Mouse (Mus musculus) 416B (cell line): ENCODE results near the gene Kmt5c.

Experiments used
- DNase-seq: peaks from one replicate; pipeline ENCODE4 v3.0.0; 2011; ENCODE audit warnings: low read depth

The Kmt5c gene

GRCm38 (mm10) chr7:4739544-4740275 lies at the start of gene Kmt5c:
Kmt5c (plus strand) TSS chr7:4740115.
- peak; percentile 100 for DNase-seq

- no peak for DNase-seq
These were observed 49.5 kb upstream of the Kmt5c start, which contains the start of gene Brsk1 for GRCm38 (mm10) chr7:4690387-4690786. Brsk1 (plus strand) TSS chr7:4690604.

GRCm38 (mm10) chr7:4690951-4691653 lies 48.8 kb upstream of the Kmt5c start:
- no peak for DNase-seq

- DNase-seq, result no peak
These were observed 46.9 kb upstream of the Kmt5c start for GRCm38 (mm10) chr7:4693004-4693403.

GRCm38 (mm10) chr7:4702334-4702733 lies 37.6 kb upstream of the Kmt5c start:
- DNase-seq, result no peak

- no peak for DNase-seq
These were observed 36.7 kb upstream of the Kmt5c start for GRCm38 (mm10) chr7:4703195-4703594.

- DNase-seq, result peak; percentile 39
These were observed 34.8 kb upstream of the Kmt5c start for GRCm38 (mm10) chr7:4705098-4705497.

GRCm38 (mm10) chr7:4712594-4712993 lies 27.3 kb upstream of the Kmt5c start:
- peak; percentile 55 for DNase-seq

- DNase-seq, result no peak
These were observed 23.0 kb upstream of the Kmt5c start for GRCm38 (mm10) chr7:4716955-4717354.

GRCm38 (mm10) chr7:4719276-4719675 lies 20.6 kb upstream of the Kmt5c start:
- DNase-seq, result no peak

- no peak for DNase-seq
These were observed 16.4 kb upstream of the Kmt5c start for GRCm38 (mm10) chr7:4723508-4723907.

- DNase-seq, result peak; percentile 71
These were observed 15.6 kb upstream of the Kmt5c start for GRCm38 (mm10) chr7:4724359-4724758.

- peak; percentile 87 for DNase-seq
These were observed 14.7 kb upstream of the Kmt5c start, which contains the start of gene Tmem150b for GRCm38 (mm10) chr7:4725169-4725568. Tmem150b (minus strand) TSS chr7:4725249.

GRCm38 (mm10) chr7:4731090-4731489 lies 8.8 kb upstream of the Kmt5c start:
- DNase-seq, result no peak

- peak; percentile 41 for DNase-seq
These were observed 6.9 kb upstream of the Kmt5c start for GRCm38 (mm10) chr7:4732968-4733392.

- DNase-seq, result peak; percentile 22
These were observed 823 bp upstream of the Kmt5c start for GRCm38 (mm10) chr7:4739041-4739543.

GRCm38 (mm10) chr7:4740309-4740727 lies 403 bp downstream of the Kmt5c start:
- no peak for DNase-seq

GRCm38 (mm10) chr7:4741151-4741550 lies 1.2 kb downstream of the Kmt5c start:
- peak; percentile 75 for DNase-seq

- DNase-seq, result no peak
These were observed 2.0 kb downstream of the Kmt5c start for GRCm38 (mm10) chr7:4741672-4742481.

GRCm38 (mm10) chr7:4742482-4742819 lies 2.5 kb downstream of the Kmt5c start:
- DNase-seq, result no peak

- no peak for DNase-seq
These were observed 3.4 kb downstream of the Kmt5c start for GRCm38 (mm10) chr7:4743354-4743753.

- DNase-seq, result no peak
These were observed 5.0 kb downstream of the Kmt5c start for GRCm38 (mm10) chr7:4744886-4745285.
